Mouse (Mus musculus) olfactory bulb, adult 2 months (tissue): ENCODE measurements around the gene Tmem72.

ENCODE experiments used
- CTCF ChIP-seq: fragments of 200-500 bp; IDR thresholded peaks from 2 replicates; pipeline ENCODE4 v1.5.1; 2012; ENCODE audit warnings: low read depth, mild to moderate bottlenecking, low read length, moderate library complexity; ENCODE audit not compliant: insufficient read depth
- POLR2A ChIP-seq: fragments of 200-500 bp; IDR thresholded peaks from 2 replicates; pipeline ENCODE4 v1.6.1; 2012; ENCODE audit warnings: mild to moderate bottlenecking, low read depth, low read length, moderate library complexity; ENCODE audit not compliant: insufficient read depth

- TF ChIP-seq CTCF (no peak), POLR2A (no peak)
These were observed 79.2 kb downstream of the Tmem72 start for GRCm38 (mm10) chr6:116637496-116637895.
